Mouse (Mus musculus): Measurements from ENCODE around the gene Ddx6. TPM values are rescaled to one million over a fixed set of nuclear protein-coding genes. Genes with fewer than 3 reads are reported as not detected.

Gene Ddx6
- 15.6 and 18.4 TPM in 2 replicates for polyA plus RNA-seq (2021; fragmentation: Nextera tagmentation)
- long read RNA-seq, experiment 1, full-length matches to known transcripts: 31 of 113 reads
- long read RNA-seq, experiment 1, partial matches to known transcripts: 4 of 113 reads
- long read RNA-seq, experiment 1, other reads (novel, unspliced or antisense): 78 of 113 reads
- long read RNA-seq, experiment 2, full-length matches to known transcripts: 5 of 62 reads
- long read RNA-seq, experiment 2, partial matches to known transcripts: 10 of 62 reads
- long read RNA-seq, experiment 2, other reads (novel, unspliced or antisense): 47 of 62 reads

GRCm38 (mm10) chr9:44604779-44605615 is at the start of gene Ddx6:
Gene Ddx6 (plus strand): TSS chr9:44604892.

DNA sequence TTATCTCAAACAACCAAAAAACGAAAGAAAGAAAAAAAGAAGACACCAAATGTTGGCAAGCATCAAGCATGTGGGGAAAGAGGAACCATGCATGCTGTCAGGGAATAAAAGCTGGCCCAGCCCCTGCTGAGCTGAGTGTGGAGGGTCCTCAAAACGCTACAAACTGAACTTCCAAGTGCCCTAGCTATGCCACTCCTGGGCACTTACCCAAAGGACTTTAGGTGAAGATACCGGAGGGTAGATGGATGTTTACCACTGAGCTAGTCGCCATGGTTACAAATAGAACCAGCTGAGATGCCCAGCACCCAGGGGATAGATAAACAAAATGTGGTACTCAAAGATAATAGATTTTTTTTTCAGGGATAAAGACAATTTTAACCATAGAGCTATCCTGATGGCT is 43.1 kb upstream of the Ddx6 start, which contains the start of gene Cxcr5:
Cxcr5 (minus strand) TSS at position 281 of the 400 bp plus-strand sequence.

DNA sequence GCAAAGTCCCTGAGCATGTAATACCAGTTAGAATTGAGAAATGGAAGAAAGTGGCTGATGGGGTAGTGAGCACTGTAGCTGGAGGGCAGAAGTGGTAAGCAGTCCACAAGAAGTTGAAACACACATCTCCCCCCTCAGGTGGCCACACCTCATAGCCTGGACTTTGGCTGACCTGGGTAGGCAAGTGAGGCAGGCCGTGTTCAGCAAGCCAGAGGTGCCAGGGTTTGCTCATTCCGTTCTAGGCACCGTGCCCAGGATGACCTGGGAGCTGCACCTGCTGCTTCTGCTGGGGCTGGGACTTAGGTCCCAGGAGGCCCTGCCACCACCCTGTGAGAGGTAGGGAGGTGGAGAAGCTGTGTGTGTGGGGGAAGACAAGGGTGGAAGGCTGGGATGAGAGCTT is 68.3 kb downstream of the Ddx6 start, which contains the start of gene Treh:
Treh (plus strand) TSS at position 229 of the 400 bp plus-strand sequence.

Other genes with a start within 250 kb of the Ddx6 start
- 40.5 and 45.1 TPM in 2 replicates for gene Vps11, start 243.2 kb upstream of the Ddx6 start, polyA plus RNA-seq (2021; fragmentation: Nextera tagmentation)
- gene Hyou1, start 225.4 kb upstream of the Ddx6 start, polyA plus RNA-seq (2021; fragmentation: Nextera tagmentation): 15.2 and 19.6 TPM in 2 replicates
- 21.9 and 23.6 TPM in 2 replicates for gene Slc37a4, start 208.0 kb upstream of the Ddx6 start, polyA plus RNA-seq (2021; fragmentation: Nextera tagmentation)
- 1,852 and 1,982 TPM in 2 replicates for gene Rps25, start 197.8 kb upstream of the Ddx6 start, polyA plus RNA-seq (2021; fragmentation: Nextera tagmentation)
- 159 and 195 TPM in 2 replicates for gene Trappc4, start 197.3 kb upstream of the Ddx6 start, polyA plus RNA-seq (2021; fragmentation: Nextera tagmentation)
- 5.6 and 7.5 TPM in 2 replicates for gene Ccdc84, start 186.3 kb upstream of the Ddx6 start, polyA plus RNA-seq (2021; fragmentation: Nextera tagmentation)
- not detected in 2 replicates for gene Foxr1, start 163.8 kb upstream of the Ddx6 start, polyA plus RNA-seq (2021; fragmentation: Nextera tagmentation)
- not detected in 2 replicates for gene Upk2, start 149.9 kb upstream of the Ddx6 start, polyA plus RNA-seq (2021; fragmentation: Nextera tagmentation)
- gene Bcl9l, start 122.1 kb upstream of the Ddx6 start, polyA plus RNA-seq (2021; fragmentation: Nextera tagmentation): 3.7 and 5.7 TPM in 2 replicates
- not detected in 2 replicates for gene Cxcr5, start 43.0 kb upstream of the Ddx6 start, polyA plus RNA-seq (2021; fragmentation: Nextera tagmentation)
- gene Treh, start 68.3 kb downstream of the Ddx6 start, polyA plus RNA-seq (2021; fragmentation: Nextera tagmentation): not detected in 2 replicates
- 9.7 and 13.5 TPM in 2 replicates for gene Phldb1, start 130.3 kb downstream of the Ddx6 start, polyA plus RNA-seq (2021; fragmentation: Nextera tagmentation)
- 34.9 and 42.3 TPM in 2 replicates for gene Arcn1, start 163.0 kb downstream of the Ddx6 start, polyA plus RNA-seq (2021; fragmentation: Nextera tagmentation)
- gene Ift46, start 163.0 kb downstream of the Ddx6 start, polyA plus RNA-seq (2021; fragmentation: Nextera tagmentation): 60.3 and 65.9 TPM in 2 replicates
- 58.9 and 64.0 TPM in 2 replicates for gene Tmem25, start 194.4 kb downstream of the Ddx6 start, polyA plus RNA-seq (2021; fragmentation: Nextera tagmentation)
- not detected in 2 replicates for gene Ttc36, start 198.2 kb downstream of the Ddx6 start, polyA plus RNA-seq (2021; fragmentation: Nextera tagmentation)

Data from left cerebral cortex, adult 6 months (tissue).